Mouse (Mus musculus) lung, postnatal 0 days (tissue): Measurements from ENCODE around the gene Ublcp1. TPM values are rescaled to one million over a fixed set of nuclear protein-coding genes. Genes with fewer than 3 reads are reported as not detected.

Source experiments
- ATAC-seq: fragments of 200-750 bp; cut with Nextera tagmentation; 2 replicates; pipeline ENCODE4 v1.8.0; 2017; ENCODE audit warnings: moderate library complexity
- DNase-seq: peaks from one replicate; pipeline ENCODE4 v3.0.0-alpha.2; 2016; ENCODE audit warnings: low spot score
- H3K27ac ChIP-seq: fragments of 300-500 bp; sonication (generic); 2 replicates; pipeline ENCODE4 v1.5.1; 2014; ENCODE audit warnings: antibody characterized with exemption, mild to moderate bottlenecking, low read length, mixed read lengths
- H3K27me3 ChIP-seq: fragments of 300-500 bp; sonication (generic); replicated peaks from 2 replicates; pipeline ENCODE4 v1.6.1; 2014; ENCODE audit warnings: low read length, mixed read lengths; ENCODE audit not compliant: insufficient read depth
- H3K36me3 ChIP-seq: fragments of 300-500 bp; sonication (generic); 2 replicates; pipeline ENCODE4 v1.6.1; 2014; ENCODE audit warnings: low read length, mixed read lengths; ENCODE audit not compliant: insufficient read depth
- H3K4me1 ChIP-seq: fragments of 300-500 bp; sonication (generic); 2 replicates; pipeline ENCODE4 v1.6.1; 2014; ENCODE audit warnings: antibody characterized with exemption, low read depth, low read length, mixed read lengths; ENCODE audit not compliant: insufficient read depth
- H3K4me2 ChIP-seq: fragments of 300-500 bp; sonication (generic); replicated peaks from 2 replicates; pipeline ENCODE4 v1.6.1; 2014; ENCODE audit warnings: low read depth, mild to moderate bottlenecking, low read length, moderate library complexity, mixed read lengths
- H3K4me3 ChIP-seq: fragments of 300-500 bp; sonication (generic); 2 replicates; pipeline ENCODE4 v1.5.1; 2014; ENCODE audit warnings: low read depth, low read length
- H3K9ac ChIP-seq: fragments of 300-500 bp; sonication (generic); replicated peaks from 2 replicates; pipeline ENCODE4 v1.6.1; 2014; ENCODE audit warnings: low read depth, mild to moderate bottlenecking
- H3K9me3 ChIP-seq: fragments of 300-500 bp; sonication (generic); 2 replicates; pipeline ENCODE4 v1.6.1; 2016; ENCODE audit warnings: low read length, mixed read lengths
- CTCF ChIP-seq: IDR thresholded peaks from 2 replicates; pipeline ENCODE4 v1.5.1; 2016; ENCODE audit warnings: antibody characterized with exemption, mild to moderate bottlenecking
- EP300 ChIP-seq: IDR thresholded peaks from 2 replicates; pipeline ENCODE4 v1.6.1; 2016; ENCODE audit warnings: antibody characterized with exemption, mild to moderate bottlenecking, control low read depth
- WGBS: fragments of 180-500 bp; shearing (Covaris S2); extraction: QIAGEN DNeasy Blood & Tissue Kit; methylation state at CpG from one replicate; pipeline ENCODE4 v1.1.7; 2014; 5-methylcytosine and 5-hydroxymethylcytosine counted together
- polyA plus RNA-seq: library from polyadenylated mRNA; unstranded; fragments of >200 nt; fragmentation: Nextera tagmentation; extraction: Ambion mirVana; gene quantifications from 2 replicates; pipeline ENCODE4 v1.2.1, GENCODE M21; 2015

Gene Ublcp1
- polyA plus RNA-seq, 1 experiment from 2014 or later, result 60.5 TPM

DNA sequence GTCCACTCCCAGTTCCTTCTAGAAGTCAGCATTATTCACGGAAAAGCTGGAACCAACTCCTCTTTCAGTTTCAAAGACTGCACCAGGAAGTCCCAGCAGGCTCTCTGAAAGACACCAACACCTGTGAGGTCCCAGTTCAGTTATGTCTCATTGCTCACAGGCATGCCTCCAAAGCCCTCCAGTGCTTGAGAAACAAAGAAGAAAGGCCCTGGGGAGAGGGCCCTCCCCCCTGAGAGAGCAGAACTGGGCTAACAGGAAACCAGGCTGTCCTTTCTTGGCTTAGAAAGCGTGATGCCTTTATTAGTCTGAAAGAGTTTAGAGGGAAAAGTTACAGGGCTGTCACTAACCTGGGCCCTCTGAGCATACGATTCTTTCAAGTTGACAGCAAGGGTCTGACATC lies 25.9 kb upstream of the Ublcp1 start:
- no peak for TF ChIP-seq CTCF
- TF ChIP-seq EP300, result no peak
- peak overlapping the region; percentile 22 for H3K27ac ChIP-seq

DNA sequence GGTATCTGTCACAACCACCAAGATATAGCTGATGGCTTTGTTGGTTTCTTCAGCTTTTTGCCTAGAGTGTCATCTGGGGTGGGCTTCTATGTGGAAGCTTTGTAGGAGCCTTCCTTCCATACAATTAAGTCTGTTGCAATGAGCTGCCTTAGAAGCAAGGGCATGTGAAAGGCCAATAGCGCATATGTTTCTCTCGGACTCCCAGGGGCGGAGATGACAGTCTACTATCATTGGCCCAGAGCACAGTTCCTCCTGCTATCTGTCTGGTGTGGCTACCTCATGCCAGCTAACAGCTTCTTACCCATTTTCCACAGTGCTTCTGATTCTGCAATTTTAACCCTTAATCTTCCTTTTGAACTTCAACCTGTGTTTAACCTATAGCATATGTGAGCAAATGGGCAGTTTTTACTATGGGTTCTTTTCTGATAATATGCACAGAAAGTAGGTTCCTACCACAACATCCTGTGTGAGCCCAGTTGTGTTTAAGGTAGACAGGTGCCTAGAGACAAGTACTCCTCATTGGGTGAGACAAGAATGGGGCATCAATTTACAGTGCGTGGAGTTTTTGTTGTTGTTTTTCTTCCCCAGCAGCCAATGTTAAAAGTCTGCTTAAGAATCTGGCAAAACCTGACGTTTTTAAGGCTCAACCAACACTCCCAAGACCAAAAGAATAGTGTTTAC lies 24.5 kb upstream of the Ublcp1 start:
- no peaks in the 10 kb centered on the region for H3K27me3 ChIP-seq
- WGBS, result 79% methylated on average over 5 of the region's 5 CpGs
- no peak overlapping the region for H3K4me2 ChIP-seq
- TF ChIP-seq EP300 (no peak), CTCF (no peak)
- ATAC-seq (no peak), DNase-seq (no peak)
- H3K4me3 ChIP-seq, result no peak overlapping the region
- no peak overlapping the region for H3K27ac ChIP-seq
- H3K4me1 ChIP-seq, result no peaks in the 10 kb centered on the region
- no peaks in the 10 kb centered on the region for H3K36me3 ChIP-seq
- no peaks in the 10 kb centered on the region for H3K9me3 ChIP-seq
- H3K9ac ChIP-seq, result no peak overlapping the region

More for the DNA sequence above, 25.9 kb upstream of the Ublcp1 start:
- WGBS, result 36% methylated on average over 3 of the region's 3 CpGs
- Histone ChIP-seq H3K4me1 (no peaks in the 10 kb centered on the region), H3K27me3 (no peaks in the 10 kb centered on the region), H3K9ac (no peak overlapping the region), H3K4me3 (no peak overlapping the region), H3K36me3 (no peaks in the 10 kb centered on the region), H3K9me3 (no peaks in the 10 kb centered on the region), H3K4me2 (no peak overlapping the region)
- ATAC-seq, result peak; percentile 48
- peak; percentile 61 for DNase-seq

DNA sequence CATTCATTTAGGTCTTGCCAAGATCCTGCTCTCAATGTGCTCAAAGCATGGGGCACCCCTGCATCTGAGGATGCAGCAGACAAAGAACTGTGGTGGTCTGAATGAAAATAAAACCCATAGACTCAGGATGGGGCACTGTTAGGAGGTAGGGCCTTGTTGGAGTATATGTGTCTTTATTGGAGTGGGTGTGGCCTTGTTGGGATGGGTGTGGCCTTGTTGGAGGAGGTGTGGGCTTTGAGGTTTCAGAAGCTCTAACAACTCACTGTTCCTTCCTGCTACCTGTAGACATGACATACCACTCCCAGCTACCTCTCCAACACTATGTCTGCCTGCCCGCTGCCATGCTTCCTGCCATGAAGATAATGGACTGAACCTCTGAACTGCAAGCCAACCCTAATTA lies 18.8 kb upstream of the Ublcp1 start:
- Histone ChIP-seq H3K4me1 (no peaks in the 10 kb centered on the region), H3K27me3 (no peaks in the 10 kb centered on the region), H3K9ac (no peak overlapping the region), H3K4me2 (no peak overlapping the region), H3K27ac (no peak overlapping the region), H3K4me3 (no peak overlapping the region), H3K36me3 (no peaks in the 10 kb centered on the region), H3K9me3 (no peaks in the 10 kb centered on the region)
- ATAC-seq (no peak), DNase-seq (no peak)
- WGBS, result 91% methylated on average over 1 of the region's 1 CpGs
- no peak for TF ChIP-seq EP300
- TF ChIP-seq CTCF, result no peak

DNA sequence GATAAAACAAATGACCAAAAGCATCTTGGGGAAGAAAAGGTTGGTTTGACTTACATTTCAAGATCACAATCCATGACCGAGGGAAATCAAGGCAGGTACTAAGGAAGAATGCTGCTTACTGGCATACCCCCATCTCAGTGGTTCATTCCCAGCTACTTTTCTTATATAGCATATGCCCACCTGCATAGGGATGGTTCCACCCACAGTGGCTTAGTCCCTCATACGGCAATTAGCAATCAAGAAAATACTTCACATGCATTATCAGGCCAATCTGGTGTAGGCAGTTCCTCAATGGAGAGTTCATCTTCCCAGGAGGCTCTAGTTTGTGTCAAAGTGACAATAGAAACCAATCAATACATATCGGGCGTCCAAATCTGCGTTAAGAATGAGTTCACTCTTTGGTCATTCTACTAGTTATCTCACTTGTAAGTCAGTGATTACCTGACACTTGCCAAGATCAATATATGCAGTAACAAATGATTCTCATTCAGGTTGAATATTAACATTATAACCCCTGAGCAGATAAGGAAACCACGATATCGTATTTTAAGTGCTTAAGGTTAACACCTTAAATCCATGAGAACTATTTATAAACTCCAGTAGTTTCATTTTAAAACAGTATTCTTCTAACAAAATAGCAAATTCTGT lies 14.9 kb upstream of the Ublcp1 start:
- ATAC-seq, result no peak
- 88% methylated on average over 7 of the region's 7 CpGs for WGBS
- Histone ChIP-seq H3K27me3 (no peaks in the 10 kb centered on the region), H3K36me3 (no peaks in the 10 kb centered on the region), H3K4me2 (no peak overlapping the region), H3K27ac (no peak overlapping the region), H3K9ac (no peak overlapping the region), H3K4me1 (no peaks in the 10 kb centered on the region), H3K4me3 (no peak overlapping the region), H3K9me3 (no peaks in the 10 kb centered on the region)
- TF ChIP-seq EP300 (no peak), CTCF (no peak)
- no peak for DNase-seq

DNA sequence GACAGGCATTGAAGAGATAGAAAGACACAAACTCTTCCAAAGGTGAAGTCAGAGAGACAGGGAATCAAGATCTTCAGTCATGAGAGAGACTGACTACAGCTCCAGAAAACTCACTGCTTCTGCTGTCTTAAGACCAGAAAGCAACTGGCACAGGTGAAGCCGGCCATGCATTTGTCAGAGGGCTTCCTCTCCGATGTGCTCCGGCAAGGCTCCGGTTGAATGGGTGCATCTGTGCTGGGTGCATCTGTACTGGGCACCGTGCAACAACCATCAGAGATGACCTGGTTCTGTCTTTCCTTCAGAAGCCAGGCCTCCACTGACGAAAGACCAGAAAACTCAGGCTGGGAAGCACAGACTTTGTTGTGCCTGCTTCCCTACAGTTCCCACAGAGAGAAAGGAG lies 9.9 kb upstream of the Ublcp1 start:
- Histone ChIP-seq H3K4me2 (no peak overlapping the region), H3K27ac (no peak overlapping the region), H3K36me3 (no peaks in the 10 kb centered on the region), H3K9ac (no peak overlapping the region), H3K27me3 (no peaks in the 10 kb centered on the region), H3K9me3 (no peaks in the 10 kb centered on the region), H3K4me1 (no peaks in the 10 kb centered on the region), H3K4me3 (no peak overlapping the region)
- DNase-seq (no peak), ATAC-seq (no peak)
- 86% methylated on average over 6 of the region's 6 CpGs for WGBS
- TF ChIP-seq EP300 (no peak), CTCF (no peak)

DNA sequence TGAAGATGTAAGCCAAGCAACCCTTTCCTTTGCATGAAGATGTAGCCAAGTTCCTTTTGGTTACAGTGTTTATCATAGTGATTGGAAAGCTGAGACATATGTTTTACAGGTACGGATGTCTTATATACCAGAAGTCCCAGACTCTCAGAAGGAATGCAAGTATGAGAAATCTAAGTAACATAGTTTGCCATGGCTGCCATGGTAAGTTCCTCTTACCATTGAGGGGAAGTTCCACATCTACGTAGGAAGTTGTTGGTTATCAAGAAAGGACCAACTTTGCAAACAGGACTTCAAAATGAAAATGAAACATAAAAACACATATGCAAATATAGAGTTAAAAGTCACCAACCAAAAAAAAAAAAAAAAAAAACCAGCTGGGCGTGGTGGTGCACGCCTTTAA lies 8.1 kb upstream of the Ublcp1 start:
- Histone ChIP-seq H3K27ac (no peak overlapping the region), H3K36me3 (no peaks in the 10 kb centered on the region), H3K4me2 (no peak overlapping the region), H3K4me1 (no peaks in the 10 kb centered on the region), H3K27me3 (no peaks in the 10 kb centered on the region), H3K9ac (no peak overlapping the region), H3K9me3 (no peaks in the 10 kb centered on the region), H3K4me3 (no peak overlapping the region)
- TF ChIP-seq EP300, result no peak
- TF ChIP-seq CTCF, result no peak
- 79% methylated on average over 4 of the region's 4 CpGs for WGBS
- ATAC-seq, result no peak
- DNase-seq, result no peak
